8 mouse cellular contexts compared by ENCODE assay signal in genomic region chr4:119734352-119734751, GRCm38 (mm10). TPM values are rescaled to one million over a fixed set of nuclear protein-coding genes. Genes with fewer than 3 reads are reported as not detected.
DNase-seq lines count a peak whose midpoint lies in the region; ATAC-seq and TF ChIP-seq lines count a peak whose summit lies in the region.

No protein-coding gene starts in this region.

- no peak overlapping the region for H3K9ac ChIP-seq in neural tube, embryonic 11.5 days (ENCODE audit: low read length)
- no peak overlapping the region for H3K9ac ChIP-seq in liver, embryonic 11.5 days (ENCODE audit: low read depth, low read length)
- peak overlapping the region; percentile 81 for H3K9ac ChIP-seq in stomach, embryonic 16.5 days (ENCODE audit: low read length)

- H3K4me2 ChIP-seq in neural tube, embryonic 11.5 days (ENCODE audit: low read depth) = peak overlapping the region; percentile 100
- peak overlapping the region; percentile 98 for H3K4me2 ChIP-seq in liver, embryonic 11.5 days
- peak overlapping the region; percentile 99 for H3K4me2 ChIP-seq in stomach, embryonic 16.5 days (ENCODE audit: low read depth, low read length)

- peaks cover 8% of the 10 kb centered on the region; the same call in 1 of the 2 replicates for H3K4me1 ChIP-seq in cerebellum, adult 2 months (ENCODE audit: control insufficient read depth, insufficient read depth, low read length)
- H3K4me1 ChIP-seq in neural tube, embryonic 11.5 days (ENCODE audit: control insufficient read depth, insufficient read depth, low read length) = no peaks in the 10 kb centered on the region
- peaks cover 2% of the 10 kb centered on the region; the same call in 1 of the 2 replicates for H3K4me1 ChIP-seq in liver, embryonic 11.5 days (replicated peaks; ENCODE audit: control insufficient read depth, insufficient read depth, low read length)
- H3K4me1 ChIP-seq in stomach, embryonic 16.5 days (ENCODE audit: control insufficient read depth, insufficient read depth, low read length) = peaks cover 6% of the 10 kb centered on the region; the same call in 1 of the 2 replicates

- TF ChIP-seq CTCF in cerebellum, adult 2 months (IDR thresholded peaks at IDR 0.05; ENCODE audit: borderline replicate concordance, insufficient read depth, low read depth, low read length) = no peak

- peak overlapping the region; percentile 87 for H3K4me3 ChIP-seq in cerebellum, adult 2 months (replicated peaks; ENCODE audit: insufficient read depth, low read depth, low read length)
- peak overlapping the region; percentile 65 for H3K4me3 ChIP-seq in neural tube, embryonic 11.5 days (ENCODE audit: low read depth, low read length)
- H3K4me3 ChIP-seq in liver, embryonic 11.5 days (ENCODE audit: low read depth, low read length) = peak overlapping the region; percentile 72
- H3K4me3 ChIP-seq in stomach, embryonic 16.5 days (replicated peaks; ENCODE audit: low read length) = peak overlapping the region; percentile 86

- H3K27ac ChIP-seq in cerebellum, adult 2 months (ENCODE audit: insufficient read depth, low read length) = 0 out of 2 replicates have a peak overlapping the region, but pooled peaks have one; percentile 31
- no peak overlapping the region for H3K27ac ChIP-seq in neural tube, embryonic 11.5 days (ENCODE audit: low read depth, low read length)
- H3K27ac ChIP-seq in liver, embryonic 11.5 days (ENCODE audit: low read depth, low read length) = no peak overlapping the region
- H3K27ac ChIP-seq in stomach, embryonic 16.5 days (ENCODE audit: low read length) = no peak overlapping the region

- H3K36me3 ChIP-seq in neural tube, embryonic 11.5 days (ENCODE audit: control insufficient read depth, insufficient read depth, low read length) = no peaks in the 10 kb centered on the region
- no peaks in the 10 kb centered on the region for H3K36me3 ChIP-seq in liver, embryonic 11.5 days (ENCODE audit: control insufficient read depth, insufficient read depth, low read length)
- H3K36me3 ChIP-seq in stomach, embryonic 16.5 days (ENCODE audit: control insufficient read depth, insufficient read depth, low read length) = no peaks in the 10 kb centered on the region

- no peaks in the 10 kb centered on the region for H3K9me3 ChIP-seq in neural tube, embryonic 11.5 days (ENCODE audit: control insufficient read depth, low read length)
- no peaks in the 10 kb centered on the region for H3K9me3 ChIP-seq in liver, embryonic 11.5 days (ENCODE audit: control insufficient read depth, low read length)
- no peaks in the 10 kb centered on the region for H3K9me3 ChIP-seq in stomach, embryonic 16.5 days (replicated peaks; ENCODE audit: control insufficient read depth, low read length)

- no peak for TF ChIP-seq POLR2A in cerebellum, adult 2 months (IDR thresholded peaks at IDR 0.05; ENCODE audit: borderline replicate concordance, insufficient read depth, low read length)

- no peak for ATAC-seq in cerebellum, adult (ENCODE audit: insufficient number of reproducible peaks, low FRiP score, low TSS enrichment)
- no peak for ATAC-seq in neural tube, embryonic 11.5 days (ENCODE audit: insufficient read depth, low FRiP score, low TSS enrichment)
- ATAC-seq in liver, embryonic 11.5 days (replicated peaks; ENCODE audit: low FRiP score) = no peak
- no peak for ATAC-seq in stomach, embryonic 16.5 days (ENCODE audit: insufficient read depth, low FRiP score)

- H3K27me3 ChIP-seq in cerebellum, adult 2 months (ENCODE audit: control insufficient read depth, insufficient read depth, low read length) = no peaks in the 10 kb centered on the region
- H3K27me3 ChIP-seq in neural tube, embryonic 11.5 days (ENCODE audit: control insufficient read depth, insufficient read depth, low read length) = peaks cover 10% of the 10 kb centered on the region
- peaks cover 22% of the 10 kb centered on the region for H3K27me3 ChIP-seq in liver, embryonic 11.5 days (replicated peaks; ENCODE audit: control insufficient read depth, insufficient read depth, low read length)
- H3K27me3 ChIP-seq in stomach, embryonic 16.5 days (ENCODE audit: control insufficient read depth, insufficient read depth, low read length) = peaks cover 17% of the 10 kb centered on the region

- DNase-seq in cerebellum, adult 2 months = no peak
- DNase-seq in neural tube, embryonic 11.5 days (ENCODE audit: low spot score) = no peak
- DNase-seq in neural tube, embryonic 10.5 days (ENCODE audit: extremely low spot score, low spot score) = no peak
- DNase-seq in liver, embryonic 11.5 days (ENCODE audit: low spot score) = no peak
- DNase-seq in right cerebral cortex, postnatal 10 days (ENCODE audit: low spot score in 2 of 2) = no peak
- no peak for DNase-seq in thymus, postnatal 0 days (ENCODE audit: low spot score)

- 11% methylated on average over 4 of the region's 4 CpGs for WGBS in cerebellum, adult 2 months
- 26% methylated on average over 4 of the region's 4 CpGs for WGBS in neural tube, embryonic 11.5 days
- 32% methylated on average over 4 of the region's 4 CpGs for WGBS in liver, embryonic 11.5 days
- 17% methylated on average over 4 of the region's 4 CpGs for WGBS in stomach, embryonic 16.5 days

RNA-seq across cellular contexts. Expression of gene Hivep3, which starts 0.8 kb away (rescaled TPM):
- 36.7 and 36.8 TPM in 2 replicates for polyA plus RNA-seq in cerebellum, adult 2 months (2012; rRNA removed)
- polyA plus RNA-seq in neural tube, embryonic 11.5 days (2014; fragmentation: Nextera tagmentation; extraction: Ambion mirVana) = 4.0 and 5.7 TPM in 2 replicates
- polyA plus RNA-seq in liver, embryonic 11.5 days (2014; fragmentation: Nextera tagmentation; extraction: Ambion mirVana) = 2.7 and 2.9 TPM in 2 replicates
- 8.8 and 9.1 TPM in 2 replicates for polyA plus RNA-seq in stomach, embryonic 16.5 days (2015; fragmentation: Nextera tagmentation; extraction: Ambion mirVana)
- 23.3 and 23.7 TPM in 2 replicates for polyA plus RNA-seq in thymus, postnatal 0 days (2015; fragmentation: Nextera tagmentation; extraction: Ambion mirVana)
